Mouse (Mus musculus): Measurements from ENCODE around the gene Tpte.

GRCm38 (mm10) chr8:22311446-22311845 lies 28.2 kb downstream of the Tpte start:
- TF ChIP-seq CTCF (IDR thresholded peaks at IDR 0.05; ENCODE audit: low read depth, low read length) (no peak), POLR2A (IDR thresholded peaks at IDR 0.05; ENCODE audit: borderline replicate concordance, low read depth, low read length) (no peak)

All from bone marrow macrophage, adult 2 months (primary cell).